Mouse (Mus musculus) ES-E14 (cell line): ENCODE results near the gene Gramd1b.

Experiments
- CHD2 ChIP-seq: IDR thresholded peaks from 2 replicates; pipeline ENCODE4 v1.6.1; 2014; ENCODE audit warnings: mild to moderate bottlenecking, low read depth, low read length, inconsistent platforms
- ZC3H11A ChIP-seq: IDR thresholded peaks from 2 replicates; pipeline ENCODE4 v1.6.1; 2012; ENCODE audit warnings: low read depth, mild to moderate bottlenecking, inconsistent platforms, low read length, borderline replicate concordance

GRCm38 (mm10) chr9:40337131-40337820 lies 193.9 kb downstream of the Gramd1b start:
- no peak for TF ChIP-seq ZC3H11A
- no peak for TF ChIP-seq CHD2
